Mouse (Mus musculus): ENCODE results near the gene Rab5c. TPM values are rescaled to one million over a fixed set of nuclear protein-coding genes. Genes with fewer than 3 reads are reported as not detected.

Rab5c gene
- polyA plus RNA-seq, 1 experiment from 2014 or later = 13.1 TPM

GRCm38 (mm10) chr11:100747114-100747513, 9.1 kb upstream of the Rab5c start:
- WGBS = 87% methylated on average over 5 of the region's 5 CpGs

GRCm38 (mm10) chr11:100746546-100746945, 8.5 kb upstream of the Rab5c start:
- Histone ChIP-seq H3K27ac (no peak overlapping the region), H3K36me3 (no peaks in the 10 kb centered on the region), H3K9me3 (replicated peaks) (no peaks in the 10 kb centered on the region), H3K4me3 (no peak overlapping the region), H3K27me3 (ENCODE audit: low read depth, poor library complexity, severe bottlenecking) (peaks cover 43% of the 10 kb centered on the region), H3K4me1 (no peaks in the 10 kb centered on the region; the same call in 1 of the 2 replicates)
- whole genome bisulfite sequencing = 86% methylated on average over 10 of the region's 10 CpGs
- DNase-seq (ENCODE audit: low spot score) = no peak

More at GRCm38 (mm10) chr11:100747114-100747513, 9.1 kb upstream of the Rab5c start:
- no peak overlapping the region for H3K4me3 ChIP-seq
- no peak overlapping the region for H3K27ac ChIP-seq
- H3K4me1 ChIP-seq = no peaks in the 10 kb centered on the region; the same call in 1 of the 2 replicates
- no peaks in the 10 kb centered on the region for H3K9me3 ChIP-seq (replicated peaks)
- H3K27me3 ChIP-seq (ENCODE audit: low read depth, poor library complexity, severe bottlenecking) = peaks cover 48% of the 10 kb centered on the region
- no peaks in the 10 kb centered on the region for H3K36me3 ChIP-seq
- DNase-seq (ENCODE audit: low spot score) = no peak

GRCm38 (mm10) chr11:100745085-100745484, 7.1 kb upstream of the Rab5c start:
- no peak overlapping the region for H3K4me3 ChIP-seq
- H3K4me1 ChIP-seq = no peaks in the 10 kb centered on the region; the same call in 1 of the 2 replicates
- H3K27me3 ChIP-seq (ENCODE audit: low read depth, poor library complexity, severe bottlenecking) = peaks cover 33% of the 10 kb centered on the region
- no peak overlapping the region for H3K27ac ChIP-seq
- no peaks in the 10 kb centered on the region for H3K9me3 ChIP-seq (replicated peaks)
- WGBS = 18% methylated on average over 6 of the region's 6 CpGs
- DNase-seq (ENCODE audit: low spot score) = no peak
- H3K36me3 ChIP-seq = no peaks in the 10 kb centered on the region

- H3K4me3 ChIP-seq = no peak overlapping the region
- peaks cover 14% of the 10 kb centered on the region for H3K4me1 ChIP-seq
- H3K9me3 ChIP-seq (replicated peaks) = no peaks in the 10 kb centered on the region
- 73% methylated on average over 6 of the region's 6 CpGs for WGBS
- DNase-seq (ENCODE audit: low spot score) = no peak
- no peaks in the 10 kb centered on the region for H3K36me3 ChIP-seq
- H3K27ac ChIP-seq = no peak overlapping the region
- no peaks in the 10 kb centered on the region for H3K27me3 ChIP-seq (ENCODE audit: low read depth, poor library complexity, severe bottlenecking)
Measured at GRCm38 (mm10) chr11:100741348-100741747, 3.3 kb upstream of the Rab5c start.

- H3K27me3 ChIP-seq (ENCODE audit: low read depth, poor library complexity, severe bottlenecking) = no peaks in the 10 kb centered on the region
- peaks cover 14% of the 10 kb centered on the region for H3K36me3 ChIP-seq
- no peaks in the 10 kb centered on the region for H3K9me3 ChIP-seq (replicated peaks)
- WGBS = 21% methylated on average over 5 of the region's 5 CpGs
- no peak for DNase-seq (ENCODE audit: low spot score)
- H3K4me3 ChIP-seq = peak overlapping the region; percentile 84
- peak overlapping the region; percentile 88 for H3K27ac ChIP-seq
- peaks cover 22% of the 10 kb centered on the region for H3K4me1 ChIP-seq
Measured at GRCm38 (mm10) chr11:100738749-100739148, 734 bp upstream of the Rab5c start.

- H3K27me3 ChIP-seq (ENCODE audit: low read depth, poor library complexity, severe bottlenecking) = no peaks in the 10 kb centered on the region
- no peak for DNase-seq (ENCODE audit: low spot score)
- 4% methylated on average over 13 of the region's 13 CpGs for WGBS
- peak overlapping the region; percentile 84 for H3K4me3 ChIP-seq
- peak overlapping the region; percentile 88 for H3K27ac ChIP-seq
- H3K36me3 ChIP-seq = peaks cover 30% of the 10 kb centered on the region
- no peaks in the 10 kb centered on the region for H3K9me3 ChIP-seq (replicated peaks)
- H3K4me1 ChIP-seq = peaks cover 22% of the 10 kb centered on the region
Measured at GRCm38 (mm10) chr11:100737105-100737733, 796 bp downstream of the Rab5c start.

GRCm38 (mm10) chr11:100736746-100737080, 1.3 kb downstream of the Rab5c start:
- Histone ChIP-seq H3K4me1 (peaks cover 22% of the 10 kb centered on the region), H3K27me3 (ENCODE audit: low read depth, poor library complexity, severe bottlenecking) (no peaks in the 10 kb centered on the region), H3K4me3 (peak overlapping the region; percentile 84), H3K9me3 (replicated peaks) (no peaks in the 10 kb centered on the region), H3K36me3 (peaks cover 35% of the 10 kb centered on the region), H3K27ac (no peak overlapping the region)
- no peak for DNase-seq (ENCODE audit: low spot score)
- 84% methylated on average over 4 of the region's 4 CpGs for WGBS

- Histone ChIP-seq H3K9me3 (replicated peaks) (no peaks in the 10 kb centered on the region), H3K27ac (no peak overlapping the region), H3K4me3 (0 out of 2 replicates have a peak overlapping the region, but pooled peaks have one; percentile 4), H3K36me3 (peaks cover 35% of the 10 kb centered on the region), H3K27me3 (ENCODE audit: low read depth, poor library complexity, severe bottlenecking) (no peaks in the 10 kb centered on the region), H3K4me1 (peaks cover 22% of the 10 kb centered on the region)
- DNase-seq (ENCODE audit: low spot score) = no peak
- WGBS = 78% methylated on average over 14 of the region's 14 CpGs
Measured at GRCm38 (mm10) chr11:100735954-100736745, 1.9 kb downstream of the Rab5c start.

DNA sequence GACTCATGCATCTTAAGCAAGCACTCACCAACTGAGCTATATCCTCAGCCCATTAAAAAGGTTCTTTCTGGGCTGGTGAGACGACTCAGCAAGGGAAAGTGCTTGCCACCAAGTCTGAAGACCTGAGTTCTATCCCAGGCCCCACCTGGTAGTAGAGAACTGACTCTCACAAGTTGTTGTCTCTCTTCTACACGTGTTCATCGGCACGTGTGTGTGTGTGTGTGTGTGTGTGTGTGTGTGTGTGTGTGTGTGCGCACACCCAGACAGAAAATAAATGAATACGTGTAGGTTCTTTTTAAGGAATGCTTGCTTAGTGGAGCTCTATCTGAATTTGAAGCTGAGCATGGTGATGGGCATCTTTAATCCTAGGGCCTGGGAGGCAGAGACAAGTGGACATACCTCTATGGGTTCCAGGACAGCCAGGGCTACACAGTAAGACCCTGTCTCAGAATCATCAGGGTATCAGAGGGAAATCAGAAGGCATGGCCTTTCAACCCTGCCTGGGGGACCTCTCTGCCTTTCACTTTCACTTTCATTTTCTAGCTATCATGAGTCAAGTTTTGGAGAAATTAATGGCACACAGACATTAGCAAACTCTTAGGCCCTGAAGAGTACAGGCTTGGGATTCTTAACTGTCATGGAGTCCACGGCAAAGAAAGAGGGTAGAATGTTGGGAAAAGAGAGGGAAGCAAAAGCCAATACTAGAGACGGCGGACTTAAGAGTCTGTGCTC, 2.7 kb downstream of the Rab5c start:
- Histone ChIP-seq H3K27me3 (ENCODE audit: low read depth, poor library complexity, severe bottlenecking) (no peaks in the 10 kb centered on the region), H3K4me1 (peaks cover 22% of the 10 kb centered on the region), H3K9me3 (replicated peaks) (no peaks in the 10 kb centered on the region), H3K27ac (no peak overlapping the region), H3K4me3 (no peak overlapping the region), H3K36me3 (peaks cover 35% of the 10 kb centered on the region)
- 91% methylated on average over 9 of the region's 9 CpGs for WGBS
- no peak for DNase-seq (ENCODE audit: low spot score)

DNA sequence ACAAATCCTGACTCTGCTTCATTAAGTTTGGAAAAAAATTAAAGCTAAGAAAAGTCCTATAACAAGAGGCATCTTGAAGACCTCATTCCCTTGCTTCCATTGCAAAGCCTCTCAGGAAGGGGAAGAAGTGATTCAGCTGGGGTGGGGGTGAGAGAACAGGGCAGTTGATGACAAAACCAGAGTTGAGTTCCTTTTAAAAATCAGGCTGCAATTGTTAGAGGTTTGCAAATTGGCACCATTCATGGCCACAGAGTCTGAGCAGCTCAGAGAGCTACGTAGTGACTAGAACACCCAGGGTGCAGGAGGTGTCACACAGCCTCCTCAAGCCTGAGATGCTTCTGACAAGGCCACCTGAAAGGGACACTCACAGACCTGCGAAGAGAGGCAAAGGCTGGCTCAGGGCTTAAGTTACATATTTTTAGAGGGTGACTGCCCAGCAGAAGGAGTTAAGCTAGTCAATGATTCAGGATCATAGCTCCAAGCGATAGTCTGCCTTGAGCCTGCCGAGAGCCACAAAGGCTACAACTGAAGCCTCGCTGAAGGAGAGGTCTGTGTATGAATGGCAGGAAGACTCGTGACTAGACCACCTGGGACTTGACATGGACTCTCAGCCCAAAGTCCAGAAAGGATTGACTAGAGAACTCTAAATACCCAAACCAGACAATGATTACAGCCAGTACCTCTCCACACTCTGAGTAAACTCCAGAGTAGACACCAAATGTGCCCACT, 7.4 kb downstream of the Rab5c start:
- no peaks in the 10 kb centered on the region for H3K9me3 ChIP-seq (replicated peaks)
- 92% methylated on average over 6 of the region's 6 CpGs for WGBS
- H3K27me3 ChIP-seq (ENCODE audit: low read depth, poor library complexity, severe bottlenecking) = no peaks in the 10 kb centered on the region
- H3K27ac ChIP-seq = no peak overlapping the region
- H3K4me1 ChIP-seq = peaks cover under 1% of the 10 kb centered on the region; the same call in 1 of the 2 replicates
- peaks cover 53% of the 10 kb centered on the region for H3K36me3 ChIP-seq
- H3K4me3 ChIP-seq = no peak overlapping the region
- no peak for DNase-seq (ENCODE audit: low spot score)

DNA sequence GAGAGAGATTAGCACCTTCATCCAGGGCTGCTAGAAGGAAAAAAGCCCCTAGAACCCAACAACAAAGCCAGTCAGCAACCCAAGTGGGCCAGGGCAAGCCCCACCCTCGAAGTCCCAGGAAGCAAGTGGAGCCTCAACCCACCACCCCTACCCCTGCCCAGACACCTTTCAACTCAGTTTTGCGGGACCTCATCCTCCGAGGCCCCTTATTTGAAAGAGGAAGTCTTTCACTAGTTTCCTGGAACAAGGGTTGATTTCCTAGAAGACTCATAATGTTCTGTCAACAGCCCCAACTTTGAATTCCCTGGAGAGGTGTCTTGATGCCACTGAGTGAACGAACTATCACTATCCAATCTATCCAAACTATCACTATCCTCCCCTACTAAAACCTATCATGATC, 8.0 kb downstream of the Rab5c start:
- Histone ChIP-seq H3K36me3 (peaks cover 50% of the 10 kb centered on the region), H3K9me3 (replicated peaks) (no peaks in the 10 kb centered on the region), H3K27me3 (ENCODE audit: low read depth, poor library complexity, severe bottlenecking) (no peaks in the 10 kb centered on the region), H3K4me1 (peaks cover 6% of the 10 kb centered on the region), H3K4me3 (no peak overlapping the region), H3K27ac (no peak overlapping the region)
- 92% methylated on average over 4 of the region's 4 CpGs for WGBS
- DNase-seq (ENCODE audit: low spot score) = no peak

GRCm38 (mm10) chr11:100728601-100729000, 9.4 kb downstream of the Rab5c start:
- H3K9me3 ChIP-seq (replicated peaks) = no peaks in the 10 kb centered on the region
- peaks cover 15% of the 10 kb centered on the region for H3K4me1 ChIP-seq
- 89% methylated on average over 6 of the region's 6 CpGs for WGBS
- peaks cover 45% of the 10 kb centered on the region for H3K36me3 ChIP-seq
- no peaks in the 10 kb centered on the region for H3K27me3 ChIP-seq (ENCODE audit: low read depth, poor library complexity, severe bottlenecking)
- no peak for DNase-seq (ENCODE audit: low spot score)
- H3K27ac ChIP-seq = no peak overlapping the region
- H3K4me3 ChIP-seq = no peak overlapping the region
